Mouse (Mus musculus) thymus, adult 2 months (tissue): Measurements from ENCODE around the gene Cdc42ep3. TPM values are rescaled to one million over a fixed set of nuclear protein-coding genes. Genes with fewer than 3 reads are reported as not detected.

Source experiments
- DNase-seq: peaks from one replicate; pipeline ENCODE4 v3.0.0; 2021
- H3K27ac ChIP-seq: fragments of 200-500 bp; 2 replicates; pipeline ENCODE4 v1.5.1; 2012; ENCODE audit warnings: low read length, control low read depth; ENCODE audit not compliant: control insufficient read depth, insufficient read depth
- H3K27me3 ChIP-seq: fragments of 200-500 bp; 2 replicates; pipeline ENCODE4 v1.6.1; 2012; ENCODE audit warnings: mild to moderate bottlenecking, low read length, moderate library complexity, mixed read lengths; ENCODE audit not compliant: control insufficient read depth, insufficient read depth
- H3K36me3 ChIP-seq: fragments of 200-500 bp; 2 replicates; pipeline ENCODE4 v1.6.1; 2012; ENCODE audit warnings: mild to moderate bottlenecking, low read length, moderate library complexity; ENCODE audit not compliant: control insufficient read depth, insufficient read depth
- H3K4me1 ChIP-seq: fragments of 200-500 bp; replicated peaks from 2 replicates; pipeline ENCODE4 v1.6.1; 2012; ENCODE audit warnings: low read length; ENCODE audit not compliant: control insufficient read depth, insufficient read depth
- H3K4me3 ChIP-seq: fragments of 200-500 bp; 2 replicates; pipeline ENCODE4 v1.5.1; 2012; ENCODE audit warnings: mild to moderate bottlenecking, low read length, control low read depth, moderate library complexity; ENCODE audit not compliant: control insufficient read depth, insufficient read depth
- CTCF ChIP-seq: fragments of 200-500 bp; IDR thresholded peaks from 2 replicates; pipeline ENCODE4 v1.5.1; 2012; ENCODE audit warnings: mild to moderate bottlenecking, control low read depth, low read length, moderate library complexity, borderline replicate concordance; ENCODE audit not compliant: control insufficient read depth, poor library complexity, insufficient read depth; ENCODE audit errors: extremely low read depth
- POLR2A ChIP-seq: fragments of 200-500 bp; IDR thresholded peaks from 2 replicates; pipeline ENCODE4 v1.6.1; 2012; ENCODE audit warnings: mild to moderate bottlenecking, low read length, control low read depth, moderate library complexity; ENCODE audit not compliant: control insufficient read depth, poor library complexity, insufficient read depth; ENCODE audit errors: extremely low read depth
- WGBS: fragments of 180-500 bp; shearing (Covaris S2); methylation state at CpG from one replicate; pipeline ENCODE4 v1.1.7; 2018; 5-methylcytosine and 5-hydroxymethylcytosine counted together
- polyA plus RNA-seq: library from polyadenylated mRNA; depleted of rRNA; stranded (reverse); fragments of >200 nt; gene quantifications from 2 replicates; pipeline ENCODE4 v1.2.3, GENCODE M21; 2012

Gene Cdc42ep3
- polyA plus RNA-seq, 1 experiment = 16.6 TPM

DNA sequence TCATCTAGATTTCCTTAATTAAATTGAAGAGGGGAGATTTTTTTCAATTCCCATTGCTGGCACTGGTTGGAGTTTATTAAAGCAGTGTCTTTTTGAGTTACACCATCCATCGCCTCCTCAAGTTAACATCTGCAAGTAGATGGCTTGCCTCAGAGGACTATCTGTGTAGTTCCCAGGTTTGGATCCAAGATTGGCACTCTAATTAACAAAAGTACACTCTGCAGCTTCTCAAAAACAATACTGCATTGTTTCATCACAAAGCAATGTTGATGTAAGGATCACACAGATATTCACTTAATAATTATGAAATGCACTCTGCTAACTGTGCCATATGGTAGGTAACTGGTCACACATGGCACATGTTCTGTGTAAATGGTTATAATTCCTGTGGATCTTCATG, 45.4 kb downstream of the Cdc42ep3 start:
- H3K36me3 ChIP-seq = no peaks in the 10 kb centered on the region
- no peak overlapping the region for H3K27ac ChIP-seq
- WGBS = 98% methylated on average over 1 of the region's 1 CpGs
- H3K27me3 ChIP-seq = no peaks in the 10 kb centered on the region
- TF ChIP-seq POLR2A (no peak), CTCF (no peak)
- DNase-seq = no peak
- no peak overlapping the region for H3K4me3 ChIP-seq
- no peaks in the 10 kb centered on the region for H3K4me1 ChIP-seq

GRCm38 (mm10) chr17:79305644-79306043, 49.2 kb downstream of the Cdc42ep3 start:
- Histone ChIP-seq H3K27ac (no peak overlapping the region), H3K27me3 (no peaks in the 10 kb centered on the region), H3K36me3 (no peaks in the 10 kb centered on the region), H3K4me3 (no peak overlapping the region), H3K4me1 (no peaks in the 10 kb centered on the region)
- DNase-seq = no peak
- no peak for TF ChIP-seq POLR2A
- TF ChIP-seq CTCF = no peak
- 95% methylated on average over 7 of the region's 7 CpGs for WGBS

GRCm38 (mm10) chr17:79303744-79304497, 51.0 kb downstream of the Cdc42ep3 start:
- DNase-seq = no peak
- no peak for TF ChIP-seq CTCF
- TF ChIP-seq POLR2A = no peak
- WGBS = 94% methylated on average over 17 of the region's 17 CpGs
- Histone ChIP-seq H3K27me3 (no peaks in the 10 kb centered on the region), H3K4me1 (no peaks in the 10 kb centered on the region), H3K36me3 (no peaks in the 10 kb centered on the region), H3K4me3 (no peak overlapping the region), H3K27ac (no peak overlapping the region)

DNA sequence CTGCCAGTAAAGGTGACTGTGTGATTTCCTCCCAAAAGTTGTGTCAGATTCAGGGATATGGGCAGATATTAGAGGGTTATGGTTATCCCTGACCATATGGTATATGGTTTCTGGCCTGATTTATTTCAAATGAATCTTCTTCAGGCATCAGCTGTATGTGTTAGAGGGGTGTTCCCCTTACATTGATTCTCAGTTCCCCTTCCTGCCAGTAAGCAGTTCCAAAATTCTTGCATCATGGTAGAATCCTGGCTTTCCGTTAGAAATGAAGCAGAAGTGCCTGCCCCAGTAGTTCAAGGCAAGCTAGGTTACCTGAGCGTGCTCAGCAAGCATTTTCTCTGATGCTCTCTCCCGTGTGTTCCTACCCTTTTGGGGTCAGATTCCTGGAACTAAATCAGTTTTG, 51.7 kb downstream of the Cdc42ep3 start:
- H3K27ac ChIP-seq = no peak overlapping the region
- TF ChIP-seq POLR2A (no peak), CTCF (no peak)
- WGBS = 95% methylated on average over 3 of the region's 3 CpGs
- H3K27me3 ChIP-seq = no peaks in the 10 kb centered on the region
- H3K4me1 ChIP-seq = no peaks in the 10 kb centered on the region
- no peak overlapping the region for H3K4me3 ChIP-seq
- no peak for DNase-seq
- no peaks in the 10 kb centered on the region for H3K36me3 ChIP-seq

DNA sequence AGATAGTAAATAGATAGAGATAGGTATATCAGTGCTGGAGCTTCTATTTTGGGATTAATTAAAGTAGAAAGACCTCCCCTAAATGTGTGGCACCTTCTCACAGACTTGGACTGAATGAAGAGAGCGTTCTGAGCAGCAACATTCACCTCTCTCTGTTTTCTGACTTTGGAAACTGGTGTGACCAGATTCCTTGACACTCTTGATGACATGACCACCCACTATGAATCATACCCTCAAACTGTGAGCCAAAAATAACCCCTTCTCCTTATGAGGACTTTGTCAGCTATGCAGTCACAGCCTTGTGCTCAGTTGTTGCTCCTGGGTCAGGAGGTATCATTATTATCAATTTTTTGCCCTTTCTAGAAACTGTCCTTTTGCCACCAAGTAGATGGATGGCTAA, 55.0 kb downstream of the Cdc42ep3 start:
- WGBS = 96% methylated on average over 1 of the region's 1 CpGs
- H3K27ac ChIP-seq = no peak overlapping the region
- no peak overlapping the region for H3K4me3 ChIP-seq
- TF ChIP-seq CTCF (no peak), POLR2A (no peak)
- no peaks in the 10 kb centered on the region for H3K4me1 ChIP-seq
- no peak for DNase-seq
- no peaks in the 10 kb centered on the region for H3K36me3 ChIP-seq
- no peaks in the 10 kb centered on the region for H3K27me3 ChIP-seq

- DNase-seq = no peak
- Histone ChIP-seq H3K4me1 (no peaks in the 10 kb centered on the region), H3K36me3 (no peaks in the 10 kb centered on the region), H3K27ac (no peak overlapping the region), H3K27me3 (no peaks in the 10 kb centered on the region), H3K4me3 (no peak overlapping the region)
- TF ChIP-seq CTCF = no peak
These were observed 55.9 kb downstream of the Cdc42ep3 start for GRCm38 (mm10) chr17:79298968-79299367.

DNA sequence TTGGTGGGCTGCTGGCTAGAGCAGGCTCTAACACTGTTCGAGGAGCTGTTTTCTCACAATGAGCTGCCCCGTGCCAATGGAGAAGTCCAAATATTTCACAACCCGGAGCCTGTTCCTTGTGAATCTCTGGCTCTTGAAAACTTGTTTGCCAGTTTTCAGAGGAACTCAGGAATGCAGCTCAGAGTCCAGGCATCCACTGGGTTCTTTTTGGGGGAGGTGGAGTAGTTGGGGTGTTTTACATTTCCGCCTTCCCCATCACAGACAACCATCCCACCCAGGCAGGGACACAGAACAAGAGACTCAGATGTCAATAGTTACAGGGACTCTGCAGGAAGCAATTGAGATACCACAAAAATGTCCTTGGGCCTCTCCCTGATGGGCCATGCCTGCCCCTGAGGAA, 59.0 kb downstream of the Cdc42ep3 start:
- DNase-seq = no peak
- Histone ChIP-seq H3K4me1 (no peaks in the 10 kb centered on the region), H3K36me3 (no peaks in the 10 kb centered on the region), H3K27ac (no peak overlapping the region), H3K4me3 (no peak overlapping the region), H3K27me3 (no peaks in the 10 kb centered on the region)
- 88% methylated on average over 4 of the region's 4 CpGs for WGBS
- TF ChIP-seq POLR2A = no peak
- TF ChIP-seq CTCF = no peak
